Mouse (Mus musculus): ENCODE results near the gene Gp1bb. TPM values are rescaled to one million over a fixed set of nuclear protein-coding genes. Genes with fewer than 3 reads are reported as not detected.
A peak's percentile ranks its signal among the peaks of the same experiment; 100 is the strongest.

Gene Gp1bb
- total RNA-seq, 2 experiments from 2014 or later: 1.1 to 1.6 TPM

- intact Hi-C loops (cut with DNase I): loop anchor here (1.0 to 2.0 kb wide), 2 partner anchors 174 to 273 kb away; no protein-coding TSS in a partner anchor
- peak; percentile 87 to 90 for DNase-seq (ENCODE audit: low spot score in 2 of 2)
These were observed 4.7 kb downstream of the Gp1bb start for GRCm38 (mm10) chr16:18617370-18618065.

GRCm38 (mm10) chr16:18613301-18613700 is 8.9 kb downstream of the Gp1bb start:
- intact Hi-C loops (cut with DNase I): no loop called here

GRCm38 (mm10) chr16:18611752-18612151 is 10.5 kb downstream of the Gp1bb start:
- intact Hi-C loops (cut with DNase I): no loop called here
- no peak for DNase-seq (ENCODE audit: low spot score in 2 of 2)

More at GRCm38 (mm10) chr16:18613301-18613700, 8.9 kb downstream of the Gp1bb start:
- no peak for DNase-seq (ENCODE audit: low spot score in 2 of 2)

GRCm38 (mm10) chr16:18609099-18609498 is 13.1 kb downstream of the Gp1bb start:
- DNase-seq (ENCODE audit: low spot score in 2 of 2): no peak
- intact Hi-C loops (cut with DNase I): no loop called here

- intact Hi-C loops (cut with DNase I): no loop called here
- no peak for DNase-seq (ENCODE audit: low spot score in 2 of 2)
These were observed 14.0 kb downstream of the Gp1bb start for GRCm38 (mm10) chr16:18608226-18608625.

GRCm38 (mm10) chr16:18605705-18606104 is 16.5 kb downstream of the Gp1bb start:
- intact Hi-C loops (cut with DNase I): no loop called here
- no peak for DNase-seq (ENCODE audit: low spot score in 2 of 2)

- intact Hi-C loops (cut with DNase I): no loop called here
- no peak for DNase-seq (ENCODE audit: low spot score in 2 of 2)
These were observed 17.9 kb downstream of the Gp1bb start for GRCm38 (mm10) chr16:18604267-18604701.

- DNase-seq (ENCODE audit: low spot score in 2 of 2): no peak
These were observed 20.8 kb downstream of the Gp1bb start for GRCm38 (mm10) chr16:18601447-18601846.

GRCm38 (mm10) chr16:18598006-18598405 is 24.2 kb downstream of the Gp1bb start:
- DNase-seq (ENCODE audit: low spot score in 2 of 2): no peak
- intact Hi-C loops (cut with DNase I): no loop called here

More at GRCm38 (mm10) chr16:18601447-18601846, 20.8 kb downstream of the Gp1bb start:
- intact Hi-C loops (cut with DNase I): no loop called here

GRCm38 (mm10) chr16:18596255-18596654 is 25.9 kb downstream of the Gp1bb start:
- DNase-seq (ENCODE audit: low spot score in 2 of 2): no peak
- intact Hi-C loops (cut with DNase I): no loop called here

GRCm38 (mm10) chr16:18593930-18594329 is 28.3 kb downstream of the Gp1bb start:
- intact Hi-C loops (cut with DNase I): no loop called here
- DNase-seq (ENCODE audit: low spot score in 2 of 2): no peak

- no peak for DNase-seq (ENCODE audit: low spot score in 2 of 2)
- intact Hi-C loops (cut with DNase I): no loop called here
These were observed 30.9 kb downstream of the Gp1bb start for GRCm38 (mm10) chr16:18591047-18592018.

GRCm38 (mm10) chr16:18589804-18590790 is 32.1 kb downstream of the Gp1bb start, which contains the start of gene Tbx1:
TSS of gene Tbx1 (minus strand) at chr16:18590671.
- intact Hi-C loops (cut with DNase I): no loop called here
- no peak for DNase-seq (ENCODE audit: low spot score in 2 of 2)

GRCm38 (mm10) chr16:18589080-18589621 is 33.1 kb downstream of the Gp1bb start:
- DNase-seq (ENCODE audit: low spot score in 2 of 2): no peak
- intact Hi-C loops (cut with DNase I): no loop called here

- intact Hi-C loops (cut with DNase I): no loop called here
- no peak for DNase-seq (ENCODE audit: low spot score in 2 of 2)
These were observed 33.5 kb downstream of the Gp1bb start for GRCm38 (mm10) chr16:18588738-18589055.

- intact Hi-C loops (cut with DNase I): no loop called here
- DNase-seq (ENCODE audit: low spot score in 2 of 2): no peak
These were observed 34.1 kb downstream of the Gp1bb start for GRCm38 (mm10) chr16:18587847-18588737.

GRCm38 (mm10) chr16:18586906-18587546 is 35.2 kb downstream of the Gp1bb start:
- DNase-seq (ENCODE audit: low spot score in 2 of 2): no peak

More at GRCm38 (mm10) chr16:18586906-18587546, 35.2 kb downstream of the Gp1bb start:
- intact Hi-C loops (cut with DNase I): no loop called here

All from left cerebral cortex, postnatal 36 days (tissue).